Mouse (Mus musculus) limb, embryonic 15.5 days (tissue): ENCODE results near the gene Stard13. TPM values are rescaled to one million over a fixed set of nuclear protein-coding genes. Genes with fewer than 3 reads are reported as not detected.
A peak's percentile ranks its signal among the peaks of the same experiment; 100 is the strongest.

Source experiments
- ATAC-seq: fragments of 200-750 bp; cut with Nextera tagmentation; 2 replicates; pipeline ENCODE4 v1.8.0; 2017; ENCODE audit warnings: low read depth, moderate TSS enrichment; ENCODE audit not compliant: insufficient number of reproducible peaks, low FRiP score, low TSS enrichment
- H3K27ac ChIP-seq: fragments of 300-500 bp; sonication (generic); 2 replicates; pipeline ENCODE4 v1.5.1; 2015; ENCODE audit warnings: moderate library complexity, mild to moderate bottlenecking, inconsistent platforms
- H3K27me3 ChIP-seq: fragments of 300-500 bp; sonication (generic); 2 replicates; pipeline ENCODE4 v1.6.1; 2015; ENCODE audit warnings: inconsistent platforms
- H3K36me3 ChIP-seq: fragments of 300-500 bp; sonication (generic); 2 replicates; pipeline ENCODE4 v1.6.1; 2015; ENCODE audit warnings: inconsistent platforms
- H3K4me1 ChIP-seq: fragments of 300-500 bp; sonication (generic); 2 replicates; pipeline ENCODE4 v1.6.1; 2015; ENCODE audit warnings: inconsistent platforms
- H3K4me2 ChIP-seq: fragments of 300-500 bp; sonication (generic); 2 replicates; pipeline ENCODE4 v1.6.1; 2015; ENCODE audit warnings: mild to moderate bottlenecking, inconsistent platforms
- H3K4me3 ChIP-seq: fragments of 300-500 bp; sonication (generic); 2 replicates; pipeline ENCODE4 v1.5.1; 2015; ENCODE audit warnings: mild to moderate bottlenecking, inconsistent platforms
- H3K9ac ChIP-seq: fragments of 300-500 bp; sonication (generic); 2 replicates; pipeline ENCODE4 v1.6.1; 2015; ENCODE audit warnings: inconsistent platforms
- H3K9me3 ChIP-seq: fragments of 300-500 bp; sonication (generic); 2 replicates; pipeline ENCODE4 v1.6.1; 2016; ENCODE audit warnings: inconsistent platforms
- WGBS: fragments of 180-500 bp; shearing (Covaris S2); methylation state at CpG from one replicate; pipeline ENCODE4 v1.1.7; 2015; 5-methylcytosine and 5-hydroxymethylcytosine counted together
- polyA plus RNA-seq: library from polyadenylated mRNA; unstranded; fragments of >200 nt; fragmentation: Nextera tagmentation; extraction: Ambion mirVana; gene quantifications from 2 replicates; pipeline ENCODE4 v1.2.1, GENCODE M21; 2015

Stard13 gene
- polyA plus RNA-seq, 1 experiment from 2014 or later = 11.2 TPM

DNA sequence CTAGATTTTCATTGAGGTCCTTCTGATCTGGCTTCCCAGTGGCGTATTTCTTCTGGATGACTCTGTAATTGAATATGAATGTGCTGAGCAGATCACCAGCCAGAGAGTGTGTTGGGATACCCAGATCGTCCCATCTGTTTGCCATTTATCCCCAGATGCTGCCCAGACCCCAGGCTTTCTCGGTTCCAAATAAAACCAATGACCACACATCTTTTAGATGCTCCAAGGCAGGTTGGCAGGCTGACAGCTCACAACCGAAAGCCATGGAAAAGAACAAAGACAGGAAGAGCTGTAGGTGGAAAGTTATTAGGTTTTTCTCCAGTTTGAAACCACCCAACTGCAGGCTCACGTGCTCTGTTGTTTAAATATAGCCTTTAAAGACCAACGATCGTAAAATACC, 186.7 kb downstream of the Stard13 start:
- H3K9ac ChIP-seq = no peak overlapping the region
- H3K27me3 ChIP-seq = no peaks in the 10 kb centered on the region
- peak; percentile 68 for ATAC-seq
- H3K4me3 ChIP-seq = no peak overlapping the region
- WGBS = 22% methylated on average over 7 of the region's 7 CpGs
- H3K4me1 ChIP-seq = peaks cover 16% of the 10 kb centered on the region
- H3K4me2 ChIP-seq = no peak overlapping the region
- peak overlapping the region; percentile 73 for H3K27ac ChIP-seq
- no peaks in the 10 kb centered on the region for H3K9me3 ChIP-seq
- H3K36me3 ChIP-seq = peaks cover 24% of the 10 kb centered on the region

DNA sequence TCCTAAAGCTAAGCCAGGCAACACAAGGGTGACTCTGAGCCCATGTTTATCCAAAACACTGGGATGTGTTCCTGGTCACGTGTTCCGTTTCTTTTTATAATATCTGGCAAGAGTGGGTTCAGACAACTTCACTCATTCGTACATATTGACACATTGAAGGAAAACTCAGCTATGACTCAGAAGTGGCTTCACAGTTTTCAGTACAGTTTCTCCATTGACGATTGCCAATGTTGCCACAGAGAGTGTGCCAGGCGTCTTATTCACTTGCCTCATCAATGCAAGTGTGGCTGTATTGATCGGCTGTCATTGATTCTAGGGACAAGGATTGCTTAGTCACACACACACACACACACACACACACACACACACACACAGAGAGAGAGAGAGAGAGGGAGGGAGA, 187.5 kb downstream of the Stard13 start:
- Histone ChIP-seq H3K36me3 (peaks cover 26% of the 10 kb centered on the region), H3K9me3 (no peaks in the 10 kb centered on the region), H3K4me2 (no peak overlapping the region), H3K9ac (no peak overlapping the region), H3K4me1 (peaks cover 16% of the 10 kb centered on the region), H3K27me3 (no peaks in the 10 kb centered on the region), H3K27ac (no peak overlapping the region), H3K4me3 (no peak overlapping the region)
- no peak for ATAC-seq
- WGBS = 91% methylated on average over 6 of the region's 6 CpGs

DNA sequence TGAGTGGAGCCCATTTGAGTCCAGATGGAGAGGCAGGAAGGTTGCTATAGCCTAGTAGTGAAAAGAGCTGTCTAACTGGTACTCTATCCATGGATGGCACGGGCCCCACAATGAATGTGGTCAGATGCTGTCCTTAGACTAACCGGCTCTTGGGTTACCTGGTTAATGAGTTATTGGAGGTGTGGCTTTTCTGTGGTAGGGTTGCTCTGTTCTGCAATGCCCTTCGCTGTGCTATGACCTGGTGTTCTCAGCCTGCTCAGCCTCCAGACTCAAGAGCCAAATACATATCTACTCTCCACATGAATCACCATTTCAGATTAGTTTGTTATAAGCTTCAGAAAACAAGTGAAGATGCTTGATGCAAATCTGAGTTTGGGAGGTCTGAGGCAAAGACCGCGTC, 190.7 kb downstream of the Stard13 start:
- Histone ChIP-seq H3K9me3 (no peaks in the 10 kb centered on the region), H3K9ac (no peak overlapping the region), H3K4me1 (peaks cover 12% of the 10 kb centered on the region), H3K27ac (no peak overlapping the region), H3K27me3 (no peaks in the 10 kb centered on the region), H3K4me3 (no peak overlapping the region), H3K4me2 (no peak overlapping the region), H3K36me3 (peaks cover 43% of the 10 kb centered on the region)
- no peak for ATAC-seq
- WGBS = 95% methylated on average over 5 of the region's 5 CpGs

GRCm38 (mm10) chr5:151037871-151038270, 195.8 kb downstream of the Stard13 start:
- no peak overlapping the region for H3K9ac ChIP-seq
- no peaks in the 10 kb centered on the region for H3K4me1 ChIP-seq
- H3K27me3 ChIP-seq = no peaks in the 10 kb centered on the region
- no peaks in the 10 kb centered on the region for H3K9me3 ChIP-seq
- H3K27ac ChIP-seq = no peak overlapping the region
- WGBS = 85% methylated on average over 7 of the region's 7 CpGs
- H3K4me2 ChIP-seq = no peak overlapping the region
- H3K36me3 ChIP-seq = peaks cover 29% of the 10 kb centered on the region
- ATAC-seq = no peak
- H3K4me3 ChIP-seq = no peak overlapping the region

DNA sequence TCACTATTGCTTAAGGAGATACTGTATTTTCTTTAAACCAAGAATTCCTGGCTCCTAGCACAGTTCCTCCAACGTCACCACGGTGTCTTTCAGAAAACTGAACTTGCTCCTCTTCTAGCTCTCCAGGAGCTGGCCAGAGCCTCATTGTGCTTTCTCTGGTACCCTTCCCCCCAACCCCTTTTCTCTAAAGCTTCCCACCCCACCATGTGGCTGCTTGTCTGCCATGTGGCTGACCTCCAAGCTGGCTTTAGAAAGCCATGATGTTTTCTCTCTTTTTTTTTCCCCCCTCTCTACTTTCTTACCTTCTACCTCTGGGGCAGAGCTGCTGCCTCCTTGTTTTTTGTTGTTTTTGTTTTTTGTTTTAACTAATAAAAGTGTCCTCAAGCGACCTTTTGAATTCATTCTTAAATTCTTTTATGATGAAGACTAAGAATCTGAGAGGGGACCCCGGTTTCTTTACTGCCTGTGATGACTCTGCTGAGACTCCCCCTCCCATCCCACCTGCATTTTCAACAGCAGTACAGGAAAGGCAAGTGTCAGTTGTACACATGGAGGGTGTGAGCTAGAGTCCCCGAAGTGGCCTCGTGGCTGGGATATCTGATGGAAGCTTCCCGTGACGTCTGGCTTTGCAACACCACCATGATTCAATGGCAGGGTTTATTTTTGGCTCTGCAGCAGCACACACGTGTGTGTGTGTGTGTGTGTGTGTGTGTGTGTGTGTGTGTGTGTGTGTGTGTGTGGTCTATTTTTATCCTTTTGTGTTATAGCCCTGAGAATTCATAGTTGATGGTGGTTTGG, 198.7 kb downstream of the Stard13 start:
- Histone ChIP-seq H3K4me3 (no peak overlapping the region), H3K36me3 (peaks cover 6% of the 10 kb centered on the region), H3K4me1 (no peaks in the 10 kb centered on the region), H3K27ac (no peak overlapping the region), H3K9me3 (no peaks in the 10 kb centered on the region), H3K4me2 (no peak overlapping the region), H3K27me3 (no peaks in the 10 kb centered on the region), H3K9ac (no peak overlapping the region)
- no peak for ATAC-seq
- 58% methylated on average over 9 of the region's 9 CpGs for WGBS

DNA sequence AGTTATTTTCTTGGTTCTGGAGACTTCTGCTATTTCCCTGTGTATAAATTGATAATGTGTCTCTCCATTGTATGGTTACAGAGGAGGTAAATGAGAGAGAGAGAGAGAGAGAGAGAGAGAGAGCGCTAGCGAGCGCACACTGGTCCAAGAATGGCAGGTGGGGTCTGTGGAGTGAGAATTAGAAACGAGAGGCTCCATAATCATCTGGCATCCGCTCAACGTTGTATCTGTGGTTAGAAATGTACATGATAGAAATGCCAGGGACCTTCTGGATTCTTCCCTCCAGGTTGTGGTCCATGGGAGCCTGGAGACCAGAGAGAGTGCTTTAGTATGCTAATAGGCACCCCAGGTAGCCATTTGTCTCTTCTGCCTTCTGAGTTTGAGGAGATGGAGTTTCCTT, 204.7 kb downstream of the Stard13 start:
- no peak overlapping the region for H3K27ac ChIP-seq
- H3K4me2 ChIP-seq = no peak overlapping the region
- no peaks in the 10 kb centered on the region for H3K9me3 ChIP-seq
- H3K4me3 ChIP-seq = no peak overlapping the region
- H3K9ac ChIP-seq = no peak overlapping the region
- H3K36me3 ChIP-seq = no peaks in the 10 kb centered on the region
- ATAC-seq = no peak
- 0 out of 2 replicates have a peak, but pooled peaks cover under 1% of the 10 kb centered on the region for H3K4me1 ChIP-seq
- H3K27me3 ChIP-seq = no peaks in the 10 kb centered on the region
- WGBS = 79% methylated on average over 6 of the region's 6 CpGs

- 29% methylated on average over 7 of the region's 7 CpGs for WGBS
- ATAC-seq = no peak
- Histone ChIP-seq H3K27ac (no peak overlapping the region), H3K36me3 (no peaks in the 10 kb centered on the region), H3K4me3 (no peak overlapping the region), H3K4me2 (no peak overlapping the region), H3K9ac (no peak overlapping the region), H3K4me1 (peaks cover 18% of the 10 kb centered on the region), H3K27me3 (no peaks in the 10 kb centered on the region), H3K9me3 (no peaks in the 10 kb centered on the region)
Measured at GRCm38 (mm10) chr5:151027171-151027570, 206.5 kb downstream of the Stard13 start.

GRCm38 (mm10) chr5:151026069-151026468, 207.6 kb downstream of the Stard13 start:
- Histone ChIP-seq H3K36me3 (no peaks in the 10 kb centered on the region), H3K4me3 (no peak overlapping the region), H3K4me2 (no peak overlapping the region), H3K27me3 (no peaks in the 10 kb centered on the region), H3K9me3 (no peaks in the 10 kb centered on the region), H3K9ac (no peak overlapping the region), H3K27ac (no peak overlapping the region), H3K4me1 (peaks cover 19% of the 10 kb centered on the region)
- no peak for ATAC-seq
- 87% methylated on average over 4 of the region's 4 CpGs for WGBS

- Histone ChIP-seq H3K27me3 (no peaks in the 10 kb centered on the region), H3K36me3 (no peaks in the 10 kb centered on the region), H3K27ac (no peak overlapping the region), H3K4me3 (no peak overlapping the region), H3K4me2 (no peak overlapping the region), H3K9me3 (no peaks in the 10 kb centered on the region), H3K9ac (no peak overlapping the region), H3K4me1 (peaks cover 28% of the 10 kb centered on the region)
- WGBS = 74% methylated on average over 2 of the region's 2 CpGs
- ATAC-seq = no peak
Measured at GRCm38 (mm10) chr5:151024483-151024882, 209.2 kb downstream of the Stard13 start.

DNA sequence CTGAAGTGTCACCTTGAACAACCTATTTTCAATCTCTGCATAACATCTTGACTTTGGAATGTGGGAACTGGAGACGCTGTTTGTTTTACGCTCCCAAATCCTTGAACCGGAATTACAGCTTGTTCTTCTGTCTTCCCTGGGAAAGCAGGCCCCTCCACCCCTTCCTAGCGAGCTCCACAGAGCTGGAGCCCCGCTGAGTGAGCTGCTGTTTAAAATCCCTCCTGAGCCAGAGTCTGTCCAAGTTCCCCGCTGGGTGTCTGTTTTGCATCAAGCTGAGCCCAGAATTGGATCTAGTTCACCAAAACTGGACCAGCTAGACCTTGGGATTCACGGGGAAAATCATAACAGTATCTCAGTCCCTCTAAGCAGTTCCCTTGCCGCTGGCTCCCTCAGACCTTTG, 210.2 kb downstream of the Stard13 start:
- H3K4me2 ChIP-seq = 0 out of 2 replicates have a peak overlapping the region, but pooled peaks have one; percentile 1
- H3K9ac ChIP-seq = no peak overlapping the region
- no peak for ATAC-seq

DNA sequence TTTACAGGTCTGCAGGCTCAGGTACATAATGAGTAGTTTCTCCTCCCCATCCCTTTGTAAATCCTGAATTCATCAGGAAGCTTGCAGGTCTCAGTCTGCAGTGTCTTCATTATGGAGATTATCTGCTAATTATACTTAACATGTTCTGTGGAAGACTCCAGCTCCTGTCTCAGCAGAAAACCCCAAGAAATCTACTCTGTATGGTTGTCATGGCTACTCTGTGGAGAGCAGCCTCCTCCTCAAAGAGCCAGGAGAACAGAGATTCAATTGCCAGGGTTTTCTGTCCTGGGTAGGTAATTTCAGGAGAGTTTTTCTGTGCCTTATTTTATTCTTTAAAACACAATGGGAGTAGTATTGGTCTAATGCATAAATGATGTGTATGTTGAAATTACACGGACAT, 210.7 kb downstream of the Stard13 start:
- no peak overlapping the region for H3K27ac ChIP-seq
- no peaks in the 10 kb centered on the region for H3K36me3 ChIP-seq
- WGBS = 27% methylated on average over 1 of the region's 1 CpGs
- no peaks in the 10 kb centered on the region for H3K27me3 ChIP-seq
- H3K4me3 ChIP-seq = no peak overlapping the region
- no peak for ATAC-seq
- no peak overlapping the region for H3K4me2 ChIP-seq
- no peaks in the 10 kb centered on the region for H3K9me3 ChIP-seq
- no peak overlapping the region for H3K9ac ChIP-seq
- peaks cover 34% of the 10 kb centered on the region for H3K4me1 ChIP-seq

More for the DNA sequence above, 210.2 kb downstream of the Stard13 start:
- H3K4me1 ChIP-seq = peaks cover 34% of the 10 kb centered on the region
- no peaks in the 10 kb centered on the region for H3K36me3 ChIP-seq
- no peak overlapping the region for H3K4me3 ChIP-seq
- no peaks in the 10 kb centered on the region for H3K9me3 ChIP-seq
- 10% methylated on average over 8 of the region's 8 CpGs for WGBS
- H3K27me3 ChIP-seq = no peaks in the 10 kb centered on the region
- H3K27ac ChIP-seq = 0 out of 2 replicates have a peak overlapping the region, but pooled peaks have one; percentile 33

GRCm38 (mm10) chr5:151022026-151022425, 211.6 kb downstream of the Stard13 start:
- no peak for ATAC-seq
- Histone ChIP-seq H3K4me1 (peaks cover 34% of the 10 kb centered on the region), H3K9ac (no peak overlapping the region), H3K4me2 (no peak overlapping the region), H3K9me3 (no peaks in the 10 kb centered on the region), H3K4me3 (no peak overlapping the region), H3K36me3 (no peaks in the 10 kb centered on the region), H3K27me3 (no peaks in the 10 kb centered on the region), H3K27ac (no peak overlapping the region)
- 76% methylated on average over 7 of the region's 7 CpGs for WGBS
